Mouse (Mus musculus): ENCODE data around the gene Stoml1. TPM values are rescaled to one million over a fixed set of nuclear protein-coding genes. Genes with fewer than 3 reads are reported as not detected.

Gene Stoml1
- total RNA-seq, 2 experiments from 2014 or later, result 29.9 to 30.8 TPM

- DNase-seq (ENCODE audit: low spot score in 2 of 2), result no peak
Observed at GRCm38 (mm10) chr9:58297961-58298477, 45.1 kb downstream of the Stoml1 start.

GRCm38 (mm10) chr9:58299356-58299799, 46.4 kb downstream of the Stoml1 start:
- DNase-seq (ENCODE audit: low spot score in 2 of 2), result no peak

- DNase-seq (ENCODE audit: low spot score in 2 of 2), result no peak
Observed at GRCm38 (mm10) chr9:58303115-58303514, 50.2 kb downstream of the Stoml1 start.

GRCm38 (mm10) chr9:58303599-58304271, 50.8 kb downstream of the Stoml1 start:
- no peak for DNase-seq (ENCODE audit: low spot score in 2 of 2)

GRCm38 (mm10) chr9:58305686-58306085, 52.7 kb downstream of the Stoml1 start:
- no peak for DNase-seq (ENCODE audit: low spot score in 2 of 2)

- no peak for DNase-seq (ENCODE audit: low spot score in 2 of 2)
Observed at GRCm38 (mm10) chr9:58308395-58308794, 55.4 kb downstream of the Stoml1 start.

GRCm38 (mm10) chr9:58310043-58310660, 57.2 kb downstream of the Stoml1 start:
- no peak for DNase-seq (ENCODE audit: low spot score in 2 of 2)

- DNase-seq (ENCODE audit: low spot score in 2 of 2), result no peak
Observed at GRCm38 (mm10) chr9:58311191-58311910, 58.4 kb downstream of the Stoml1 start.

Small RNA genes lying within 50 kb of the gene (microRNA-seq; reads per million reads assigned to microRNA genes)
- not detected for gene Mir6385

Other genes with a start within 250 kb of the Stoml1 start
- gene Cyp11a1, start 246.8 kb upstream of the Stoml1 start, total RNA-seq (2021), result 1,000 to 10,000 TPM; 2,307 to 2,341 TPM
- 1 to 10 TPM in 1 of 2 experiments, under 1 TPM in 1; 0.90 to 2.2 TPM for gene Stra6, start 189.4 kb upstream of the Stoml1 start, total RNA-seq (2021)
- gene Ccdc33, start 134.3 kb upstream of the Stoml1 start, total RNA-seq (2021), result under 1 TPM in 1 of 2 experiments, not detected in 1; 0.87 TPM
- 10 to 100 TPM; 64.5 to 66.7 TPM for gene Islr, start 48.9 kb upstream of the Stoml1 start, total RNA-seq (2021)
- gene Islr2, start 48.8 kb upstream of the Stoml1 start, total RNA-seq (2021), result 10 to 100 TPM in 1 of 2 experiments, 1 to 10 TPM in 1; 8.2 to 10.3 TPM
- gene Pml, start 3.4 kb upstream of the Stoml1 start, total RNA-seq (2021), result 10 to 100 TPM; 31.6 to 32.1 TPM
- gene Loxl1, start 60.0 kb downstream of the Stoml1 start, total RNA-seq (2021), result 10 to 100 TPM; 57.7 to 60.2 TPM
- gene Tbc1d21, start 117.3 kb downstream of the Stoml1 start, total RNA-seq (2021), result not detected
- gene Insyn1, start 235.4 kb downstream of the Stoml1 start, total RNA-seq (2021), result 10 to 100 TPM; 13.1 to 14.5 TPM